Mouse (Mus musculus): ENCODE measurements around the gene Gm44579. TPM values are rescaled to one million over a fixed set of nuclear protein-coding genes. Genes with fewer than 3 reads are reported as not detected.

Gene Gm44579
- polyA plus RNA-seq, 1 experiment from 2014 or later, result not detected

- Histone ChIP-seq H3K36me3 (ENCODE audit: insufficient read depth) (no peaks in the 10 kb centered on the region), H3K4me1 (ENCODE audit: insufficient read depth) (no peaks in the 10 kb centered on the region), H3K27me3 (ENCODE audit: insufficient read depth, low read length) (no peaks in the 10 kb centered on the region), H3K9me3 (ENCODE audit: low read depth, low read length) (no peaks in the 10 kb centered on the region), H3K9ac (no peak overlapping the region), H3K27ac (ENCODE audit: low read depth) (no peak overlapping the region), H3K4me2 (no peak overlapping the region), H3K4me3 (ENCODE audit: low read depth, low read length) (no peak overlapping the region)
- TF ChIP-seq CTCF (IDR thresholded peaks at IDR 0.05; ENCODE audit: low read depth), result no peak
- ATAC-seq (ENCODE audit: insufficient read depth) (no peak), DNase-seq (peak; percentile 42)
- 48% methylated on average over 7 of the region's 7 CpGs for WGBS
Observed at GRCm38 (mm10) chr15:98152916-98153315, 67.9 kb downstream of the Gm44579 start.

GRCm38 (mm10) chr15:98149166-98149602, 71.6 kb downstream of the Gm44579 start:
- Histone ChIP-seq H3K4me1 (ENCODE audit: insufficient read depth) (no peaks in the 10 kb centered on the region), H3K4me2 (no peak overlapping the region), H3K27ac (ENCODE audit: low read depth) (no peak overlapping the region), H3K36me3 (ENCODE audit: insufficient read depth) (no peaks in the 10 kb centered on the region), H3K27me3 (ENCODE audit: insufficient read depth, low read length) (no peaks in the 10 kb centered on the region), H3K9ac (no peak overlapping the region), H3K4me3 (ENCODE audit: low read depth, low read length) (no peak overlapping the region), H3K9me3 (ENCODE audit: low read depth, low read length) (no peaks in the 10 kb centered on the region)
- WGBS, result 44% methylated on average over 10 of the region's 10 CpGs
- ATAC-seq (ENCODE audit: insufficient read depth) (no peak), DNase-seq (no peak)
- no peak for TF ChIP-seq CTCF (IDR thresholded peaks at IDR 0.05; ENCODE audit: low read depth)

GRCm38 (mm10) chr15:98148356-98148755, 72.4 kb downstream of the Gm44579 start:
- H3K9ac ChIP-seq, result no peak overlapping the region
- no peak overlapping the region for H3K27ac ChIP-seq (ENCODE audit: low read depth)

GRCm38 (mm10) chr15:98145559-98146181, 75.1 kb downstream of the Gm44579 start:
- ATAC-seq (ENCODE audit: insufficient read depth), result peak; percentile 98
- H3K4me2 ChIP-seq, result peak overlapping the region; percentile 87
- no peaks in the 10 kb centered on the region for H3K9me3 ChIP-seq (ENCODE audit: low read depth, low read length)
- H3K4me3 ChIP-seq (ENCODE audit: low read depth, low read length), result peak overlapping the region; percentile 80
- H3K27ac ChIP-seq (ENCODE audit: low read depth), result peak overlapping the region; percentile 61; the same call in 1 of the 2 replicates
- H3K4me1 ChIP-seq (ENCODE audit: insufficient read depth), result no peaks in the 10 kb centered on the region
- peaks cover 17% of the 10 kb centered on the region for H3K36me3 ChIP-seq (ENCODE audit: insufficient read depth)
- under 1% methylated on average over 38 of the region's 38 CpGs for WGBS
- H3K27me3 ChIP-seq (ENCODE audit: insufficient read depth, low read length), result no peaks in the 10 kb centered on the region
- DNase-seq, result peak; percentile 97
- H3K9ac ChIP-seq, result peak overlapping the region; percentile 92
- TF ChIP-seq CTCF (IDR thresholded peaks at IDR 0.05; ENCODE audit: low read depth), result no peak

More at GRCm38 (mm10) chr15:98148356-98148755, 72.4 kb downstream of the Gm44579 start:
- no peaks in the 10 kb centered on the region for H3K9me3 ChIP-seq (ENCODE audit: low read depth, low read length)
- H3K27me3 ChIP-seq (ENCODE audit: insufficient read depth, low read length), result no peaks in the 10 kb centered on the region
- H3K4me3 ChIP-seq (ENCODE audit: low read depth, low read length), result no peak overlapping the region
- no peak for DNase-seq
- no peak overlapping the region for H3K4me2 ChIP-seq
- WGBS, result 70% methylated on average over 3 of the region's 3 CpGs
- H3K4me1 ChIP-seq (ENCODE audit: insufficient read depth), result no peaks in the 10 kb centered on the region
- TF ChIP-seq CTCF (IDR thresholded peaks at IDR 0.05; ENCODE audit: low read depth), result no peak
- H3K36me3 ChIP-seq (ENCODE audit: insufficient read depth), result no peaks in the 10 kb centered on the region
- no peak for ATAC-seq (ENCODE audit: insufficient read depth)

- H3K4me2 ChIP-seq, result peak overlapping the region; percentile 87
- H3K4me1 ChIP-seq (ENCODE audit: insufficient read depth), result no peaks in the 10 kb centered on the region
- peak overlapping the region; percentile 61; the same call in 1 of the 2 replicates for H3K27ac ChIP-seq (ENCODE audit: low read depth)
- no peaks in the 10 kb centered on the region for H3K9me3 ChIP-seq (ENCODE audit: low read depth, low read length)
- WGBS, result under 1% methylated on average over 36 of the region's 36 CpGs
- ATAC-seq (ENCODE audit: insufficient read depth) (peak; percentile 74; the same call in 1 of the 2 replicates), DNase-seq (peak; percentile 35)
- H3K9ac ChIP-seq, result peak overlapping the region; percentile 92
- no peaks in the 10 kb centered on the region for H3K27me3 ChIP-seq (ENCODE audit: insufficient read depth, low read length)
- no peak for TF ChIP-seq CTCF (IDR thresholded peaks at IDR 0.05; ENCODE audit: low read depth)
- H3K36me3 ChIP-seq (ENCODE audit: insufficient read depth), result peaks cover 23% of the 10 kb centered on the region
- peak overlapping the region; percentile 80 for H3K4me3 ChIP-seq (ENCODE audit: low read depth, low read length)
Observed at GRCm38 (mm10) chr15:98144861-98145507, 75.8 kb downstream of the Gm44579 start.

- DNase-seq, result no peak
- H3K4me2 ChIP-seq, result no peak overlapping the region
- no peak for ATAC-seq (ENCODE audit: insufficient read depth)
- no peaks in the 10 kb centered on the region for H3K27me3 ChIP-seq (ENCODE audit: insufficient read depth, low read length)
- no peak for TF ChIP-seq CTCF (IDR thresholded peaks at IDR 0.05; ENCODE audit: low read depth)
- no peaks in the 10 kb centered on the region for H3K4me1 ChIP-seq (ENCODE audit: insufficient read depth)
- no peaks in the 10 kb centered on the region for H3K9me3 ChIP-seq (ENCODE audit: low read depth, low read length)
- no peak overlapping the region for H3K4me3 ChIP-seq (ENCODE audit: low read depth, low read length)
- H3K36me3 ChIP-seq (ENCODE audit: insufficient read depth), result peaks cover 40% of the 10 kb centered on the region
- H3K27ac ChIP-seq (ENCODE audit: low read depth), result no peak overlapping the region
- no peak overlapping the region for H3K9ac ChIP-seq
- WGBS, result 81% methylated on average over 10 of the region's 10 CpGs
Observed at GRCm38 (mm10) chr15:98142515-98142914, 78.3 kb downstream of the Gm44579 start.

GRCm38 (mm10) chr15:98140809-98141208, 80.0 kb downstream of the Gm44579 start:
- H3K27ac ChIP-seq (ENCODE audit: low read depth), result no peak overlapping the region
- peaks cover 57% of the 10 kb centered on the region for H3K36me3 ChIP-seq (ENCODE audit: insufficient read depth)
- H3K9ac ChIP-seq, result no peak overlapping the region
- no peaks in the 10 kb centered on the region for H3K9me3 ChIP-seq (ENCODE audit: low read depth, low read length)
- H3K27me3 ChIP-seq (ENCODE audit: insufficient read depth, low read length), result no peaks in the 10 kb centered on the region
- no peak for DNase-seq
- H3K4me3 ChIP-seq (ENCODE audit: low read depth, low read length), result no peak overlapping the region
- 89% methylated on average over 5 of the region's 5 CpGs for WGBS
- no peak for ATAC-seq (ENCODE audit: insufficient read depth)
- no peak for TF ChIP-seq CTCF (IDR thresholded peaks at IDR 0.05; ENCODE audit: low read depth)
- no peaks in the 10 kb centered on the region for H3K4me1 ChIP-seq (ENCODE audit: insufficient read depth)
- H3K4me2 ChIP-seq, result no peak overlapping the region
